Mouse (Mus musculus) heart, postnatal 25 days (tissue): ENCODE data around the gene Gabrg3. TPM values are rescaled to one million over a fixed set of nuclear protein-coding genes. Genes with fewer than 3 reads are reported as not detected.

Experiments used
- DNase-seq: peaks from one replicate; pipeline ENCODE4 v3.0.0; 2022; ENCODE audit warnings: low spot score
- intact Hi-C: fragments of 180-260 bp; cut with DNase I; formaldehyde crosslinking; loops from one replicate; pipeline ENCODE4 v1.15.1; 2025
- total RNA-seq, 2 experiments: library from RNA; stranded (reverse); gene quantifications; 2 replicates each; pipeline ENCODE4 v1.2.3; 2021

The Gabrg3 gene
- total RNA-seq, 2 experiments from 2014 or later = 0.03 TPM

- DNase-seq = no peak
- intact Hi-C loops = no loop called here
These were observed 607.9 kb downstream of the Gabrg3 start for GRCm38 (mm10) chr7:56779122-56779521.

- intact Hi-C loops = no loop called here
- no peak for DNase-seq
These were observed 618.8 kb downstream of the Gabrg3 start for GRCm38 (mm10) chr7:56768216-56768615.

GRCm38 (mm10) chr7:56767796-56768195 is 619.2 kb downstream of the Gabrg3 start:
- no peak for DNase-seq
- intact Hi-C loops = no loop called here

- intact Hi-C loops = no loop called here
- no peak for DNase-seq
These were observed 621.2 kb downstream of the Gabrg3 start for GRCm38 (mm10) chr7:56765612-56766445.

GRCm38 (mm10) chr7:56729225-56729624 is 657.8 kb downstream of the Gabrg3 start:
- intact Hi-C loops = no loop called here
- DNase-seq = no peak

Other genes starting within 250 kb of the Gabrg3 start
- under 1 TPM; 0.64 to 0.83 TPM for gene Gabrb3, start 32.5 kb upstream of the Gabrg3 start, total RNA-seq
- gene Gabra5, start 122.9 kb upstream of the Gabrg3 start, total RNA-seq = not detected